In the genomic region with DNA sequence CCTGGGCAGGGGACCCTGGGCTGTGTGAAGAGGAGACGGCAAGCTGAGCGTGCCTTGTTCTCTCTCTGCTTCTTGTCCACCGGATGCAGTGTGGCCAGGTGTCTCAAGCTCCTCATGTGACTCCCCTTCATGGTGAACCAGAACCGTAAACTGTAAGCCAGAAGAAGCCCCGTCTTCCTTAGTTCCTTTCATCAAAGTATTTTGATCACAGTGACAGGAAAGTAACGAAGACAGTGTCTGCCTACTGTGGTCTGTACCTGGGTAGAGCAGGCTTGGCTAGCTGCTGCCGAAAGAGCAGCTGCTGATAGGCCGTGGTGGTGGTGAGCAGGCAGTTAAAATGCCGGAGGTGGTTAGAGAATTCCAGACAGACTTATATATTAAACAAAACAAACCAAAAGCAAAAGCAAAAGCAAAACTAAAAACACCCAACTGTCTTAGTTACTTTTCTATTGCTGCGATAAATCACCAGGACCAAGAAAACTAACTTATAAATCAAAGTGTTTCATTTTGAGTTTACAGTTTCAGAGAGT, we compare ENCODE assay signal across 20 mouse cellular contexts. TPM values are rescaled to one million over a fixed set of nuclear protein-coding genes. Genes with fewer than 3 reads are reported as not detected.
DNase-seq lines count a peak whose midpoint lies in the region; ATAC-seq lines count a peak whose summit lies in the region.
"Had no signal": no experiment of that assay in that cellular context is flagged by ENCODE, and none has a peak within 500 bp of the region (broad histone marks: within the 10 kb centered on the region; RNA-seq: fewer than 3 reads in every experiment).

No protein-coding gene starts in this region.

- intact Hi-C loops in heart, postnatal 25 days (cut with DNase I), result no loop called here

- H3K4me3 ChIP-seq in midbrain, embryonic 10.5 days, result no peak overlapping the region
- no peak overlapping the region for H3K4me3 ChIP-seq in midbrain, embryonic 16.5 days (ENCODE audit: low read depth, low read length)
- H3K4me3 ChIP-seq: erythroblast, embryonic 14.5 days; forebrain, embryonic 15.5 days; limb, embryonic 12.5 days; liver, embryonic 15.5 days; megakaryocyte, embryonic 14.5 days; neural tube, embryonic 12.5 days had no signal

- H3K27ac ChIP-seq in midbrain, embryonic 10.5 days (replicated peaks), result peak overlapping the region; percentile 17; the same call in 1 of the 2 replicates
- H3K27ac ChIP-seq in midbrain, embryonic 16.5 days (ENCODE audit: low read length), result no peak overlapping the region
- H3K27ac ChIP-seq: forebrain, embryonic 15.5 days; limb, embryonic 12.5 days; liver, embryonic 15.5 days; neural tube, embryonic 12.5 days had no signal

- H3K4me2 ChIP-seq in midbrain, embryonic 16.5 days (ENCODE audit: low read length), result no peak overlapping the region
- H3K4me2 ChIP-seq: forebrain, embryonic 15.5 days; heart, embryonic 11.5 days; limb, embryonic 12.5 days; liver, embryonic 15.5 days; neural tube, embryonic 12.5 days had no signal

- no peaks in the 10 kb centered on the region for H3K27me3 ChIP-seq in midbrain, embryonic 10.5 days (ENCODE audit: low read depth, poor library complexity, severe bottlenecking)
- H3K27me3 ChIP-seq in midbrain, embryonic 16.5 days (ENCODE audit: control insufficient read depth, insufficient read depth, low read depth, low read length), result no peaks in the 10 kb centered on the region
- H3K27me3 ChIP-seq: forebrain, embryonic 15.5 days; liver, embryonic 15.5 days; neural tube, embryonic 12.5 days had no signal

- ATAC-seq in midbrain, embryonic 16.5 days, result no peak
- peak; percentile 59 for ATAC-seq in inflammation-experienced regulatory T-cells, adult 6 months
- ATAC-seq: forebrain, embryonic 15.5 days had no signal

- WGBS in midbrain, embryonic 10.5 days, result 93% methylated on average over 10 of the region's 10 CpGs
- 93% methylated on average over 10 of the region's 10 CpGs for WGBS in midbrain, embryonic 16.5 days

- peaks cover 4% of the 10 kb centered on the region; the same call in 1 of the 2 replicates for H3K9me3 ChIP-seq in midbrain, embryonic 10.5 days (replicated peaks)
- H3K9me3 ChIP-seq in midbrain, embryonic 16.5 days (replicated peaks; ENCODE audit: control insufficient read depth, low read length, poor library complexity, severe bottlenecking), result no peaks in the 10 kb centered on the region
- H3K9me3 ChIP-seq: forebrain, embryonic 15.5 days; limb, embryonic 12.5 days; liver, embryonic 15.5 days; neural tube, embryonic 12.5 days had no signal

- no peak for DNase-seq in midbrain, embryonic 10.5 days (ENCODE audit: low spot score)
- peak; percentile 32 for DNase-seq in Muller cell, postnatal 12 days (ENCODE audit: inconsistent ontology term)
- DNase-seq in yolk sac, embryonic 10.5 days (ENCODE audit: low spot score), result no peak
- no peak for DNase-seq in heart, postnatal 25 days (ENCODE audit: low spot score)
- no peak for DNase-seq in embryo, embryonic 11 days
- DNase-seq: cerebellum, postnatal 10 days; gastrocnemius, postnatal 36 days; heart, postnatal 14 days; kidney, postnatal 10 days; lung, postnatal 14 days; spleen, adult 18-20 months had no signal

- H3K4me1 ChIP-seq in midbrain, embryonic 10.5 days, result peaks cover 27% of the 10 kb centered on the region
- H3K4me1 ChIP-seq in midbrain, embryonic 16.5 days (ENCODE audit: control insufficient read depth, insufficient read depth, low read length), result no peaks in the 10 kb centered on the region
- H3K4me1 ChIP-seq: forebrain, embryonic 15.5 days; limb, embryonic 12.5 days; liver, embryonic 15.5 days; neural tube, embryonic 12.5 days had no signal

- H3K36me3 ChIP-seq in midbrain, embryonic 10.5 days, result no peaks in the 10 kb centered on the region
- H3K36me3 ChIP-seq in midbrain, embryonic 16.5 days (ENCODE audit: control insufficient read depth, insufficient read depth, low read length), result no peaks in the 10 kb centered on the region
- H3K36me3 ChIP-seq: forebrain, embryonic 15.5 days; limb, embryonic 12.5 days; liver, embryonic 15.5 days; neural tube, embryonic 12.5 days had no signal

- H3K9ac ChIP-seq in midbrain, embryonic 16.5 days (ENCODE audit: low read depth, low read length), result no peak overlapping the region
- H3K9ac ChIP-seq: forebrain, embryonic 15.5 days; limb, embryonic 12.5 days; liver, embryonic 15.5 days; neural tube, embryonic 12.5 days had no signal

RNA-seq across cellular contexts. Expression of a gene that starts 38.4 kb away (rescaled TPM):
- polyA plus RNA-seq in midbrain, embryonic 10.5 days (2016; fragmentation: Nextera tagmentation; extraction: Ambion mirVana), result 45.5 and 52.3 TPM in 2 replicates
- polyA plus RNA-seq in midbrain, embryonic 16.5 days (2015; fragmentation: Nextera tagmentation; extraction: Ambion mirVana), result 54.5 and 55.3 TPM in 2 replicates
- polyA plus RNA-seq in inflammation-experienced regulatory T-cells, adult 6 months (2017; shearing (Covaris generic)), result 10 to 100 TPM; 11.0 to 19.2 (median 13.1) TPM
- total RNA-seq in heart, postnatal 25 days (2021), result 1 to 10 TPM; 1.3 to 2.0 TPM
